Mouse (Mus musculus) hindbrain, embryonic 10.5 days (tissue): ENCODE measurements around the gene Zfp366. TPM values are rescaled to one million over a fixed set of nuclear protein-coding genes. Genes with fewer than 3 reads are reported as not detected.

Experiments used
- DNase-seq: peaks from one replicate; pipeline ENCODE4 v3.0.0-alpha.2; 2017; ENCODE audit warnings: low spot score
- H3K27ac ChIP-seq: fragments of 300-500 bp; sonication (generic); 2 replicates; pipeline ENCODE4 v1.5.1; 2016; ENCODE audit warnings: mild to moderate bottlenecking, moderate library complexity
- H3K27me3 ChIP-seq: fragments of 300-500 bp; sonication (generic); 2 replicates; pipeline ENCODE4 v1.6.1; 2016; ENCODE audit warnings: mild to moderate bottlenecking; ENCODE audit not compliant: poor library complexity, insufficient read depth, severe bottlenecking
- H3K36me3 ChIP-seq: fragments of 300-500 bp; sonication (generic); 2 replicates; pipeline ENCODE4 v1.6.1; 2016; ENCODE audit warnings: mild to moderate bottlenecking, moderate library complexity
- H3K4me1 ChIP-seq: fragments of 300-500 bp; sonication (generic); replicated peaks from 2 replicates; pipeline ENCODE4 v1.6.1; 2016; ENCODE audit warnings: mild to moderate bottlenecking
- H3K4me3 ChIP-seq: fragments of 300-500 bp; sonication (generic); 2 replicates; pipeline ENCODE4 v1.5.1; 2016; ENCODE audit warnings: mild to moderate bottlenecking, moderate library complexity
- H3K9me3 ChIP-seq: fragments of 300-500 bp; sonication (generic); 2 replicates; pipeline ENCODE4 v1.6.1; 2016; ENCODE audit warnings: mild to moderate bottlenecking, moderate library complexity
- WGBS: fragments of 180-500 bp; shearing (Covaris S2); methylation state at CpG from one replicate; pipeline ENCODE4 v1.1.7; 2016; 5-methylcytosine and 5-hydroxymethylcytosine counted together
- polyA plus RNA-seq: library from polyadenylated mRNA; unstranded; fragments of >200 nt; fragmentation: Nextera tagmentation; extraction: Ambion mirVana; gene quantifications from 2 replicates; pipeline ENCODE4 v1.2.1, GENCODE M21; 2016

Gene Zfp366
- polyA plus RNA-seq: 0.43 and 0.45 TPM in 2 replicates

DNA sequence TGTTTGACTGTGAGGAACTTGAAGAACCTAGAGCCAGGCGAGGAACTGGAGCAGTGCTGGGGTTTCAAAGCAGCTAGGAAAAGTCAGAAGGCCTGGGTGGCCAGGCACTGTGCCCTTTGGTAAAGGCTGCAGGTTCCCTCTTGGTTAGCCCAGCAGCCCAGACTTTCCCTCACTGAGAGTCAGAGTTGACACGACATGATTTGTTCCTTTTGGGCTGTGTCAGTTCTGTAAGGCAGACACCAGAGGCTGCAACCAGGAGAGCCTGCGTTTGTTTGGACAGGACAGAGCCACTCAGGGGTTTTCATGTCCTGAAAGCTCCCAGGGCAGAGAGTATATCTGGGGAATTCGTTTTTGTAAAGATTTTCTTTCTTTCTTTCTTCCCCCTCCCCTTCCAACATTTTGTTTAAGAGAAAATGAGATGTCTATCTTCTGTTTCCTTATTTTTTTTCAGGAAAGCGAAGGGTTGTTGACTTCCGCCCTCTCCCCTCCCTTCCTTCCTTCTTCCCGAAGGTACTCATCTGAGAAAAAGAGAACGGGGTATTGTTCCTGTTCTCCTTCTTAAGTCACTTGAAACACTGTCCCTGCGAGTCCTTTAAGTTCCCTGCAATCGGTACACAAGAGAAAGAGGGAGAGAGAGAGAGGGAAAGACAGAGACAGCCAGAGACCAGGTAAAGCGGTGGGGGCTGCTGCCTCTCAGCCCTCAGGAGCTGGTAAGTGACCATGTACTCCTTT, at the start of gene Zfp366:
Zfp366 (plus strand) TSS at position 669 of the 732 bp plus-strand sequence.
- no peaks in the 10 kb centered on the region for H3K9me3 ChIP-seq
- H3K36me3 ChIP-seq: no peaks in the 10 kb centered on the region
- no peaks in the 10 kb centered on the region for H3K27me3 ChIP-seq
- peak within 1 kb of the TSS; percentile 16; the same call in 1 of the 2 replicates for H3K4me3 ChIP-seq
- DNase-seq: no peak
- peak within 1 kb of the TSS; percentile 4; the same call in 1 of the 2 replicates for H3K27ac ChIP-seq
- peaks cover 18% of the 10 kb centered on the region for H3K4me1 ChIP-seq
- 64% methylated on average over 11 of the region's 11 CpGs for WGBS

DNA sequence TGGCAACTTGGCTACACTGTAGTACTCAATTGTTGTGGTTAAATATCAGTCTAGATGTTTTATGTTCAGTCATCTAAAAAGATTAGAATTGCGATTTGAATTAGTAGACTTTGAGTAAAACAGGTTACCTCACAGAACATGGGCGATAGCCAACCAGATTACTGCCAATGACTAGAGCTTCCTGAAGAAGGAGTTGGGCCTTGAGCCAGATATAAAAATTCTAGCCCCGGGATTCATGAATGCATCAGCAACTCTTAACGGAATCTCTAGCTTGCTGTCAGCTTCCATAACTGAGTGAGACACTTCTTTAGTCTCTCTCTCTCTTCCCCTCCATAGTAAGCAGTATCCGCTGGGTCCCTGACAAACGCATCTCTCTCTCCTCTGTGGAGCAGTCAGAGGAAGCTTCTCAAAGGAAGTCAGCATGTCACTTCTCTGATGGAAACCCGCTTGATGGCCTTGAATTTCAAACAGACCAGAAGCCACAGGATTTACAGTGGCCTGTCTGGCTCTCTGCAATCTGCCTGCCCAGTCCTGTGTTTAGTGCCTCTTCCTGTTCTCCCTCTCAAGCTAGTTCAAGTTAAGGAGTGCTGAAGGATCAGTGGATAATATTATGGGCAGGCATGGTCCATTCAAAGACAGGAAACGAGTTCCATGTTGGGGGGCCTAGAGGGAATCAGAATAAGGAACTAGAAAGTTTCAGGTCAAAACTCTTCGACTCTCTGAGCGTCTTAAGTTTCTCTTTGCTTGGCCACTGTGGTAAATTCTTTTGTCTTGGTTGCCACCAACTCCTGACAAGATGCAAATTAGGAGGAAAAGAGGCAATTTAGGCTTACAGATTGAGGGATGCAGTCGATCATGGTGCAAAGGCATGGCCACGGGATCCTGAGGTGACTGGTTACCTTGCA, 46.0 kb upstream of the Zfp366 start:
- H3K9me3 ChIP-seq: no peaks in the 10 kb centered on the region
- H3K27ac ChIP-seq: no peak overlapping the region
- WGBS: 88% methylated on average over 12 of the region's 12 CpGs
- no peaks in the 10 kb centered on the region for H3K27me3 ChIP-seq
- no peak for DNase-seq
- H3K36me3 ChIP-seq: no peaks in the 10 kb centered on the region
- no peaks in the 10 kb centered on the region for H3K4me1 ChIP-seq
- H3K4me3 ChIP-seq: no peak overlapping the region

DNA sequence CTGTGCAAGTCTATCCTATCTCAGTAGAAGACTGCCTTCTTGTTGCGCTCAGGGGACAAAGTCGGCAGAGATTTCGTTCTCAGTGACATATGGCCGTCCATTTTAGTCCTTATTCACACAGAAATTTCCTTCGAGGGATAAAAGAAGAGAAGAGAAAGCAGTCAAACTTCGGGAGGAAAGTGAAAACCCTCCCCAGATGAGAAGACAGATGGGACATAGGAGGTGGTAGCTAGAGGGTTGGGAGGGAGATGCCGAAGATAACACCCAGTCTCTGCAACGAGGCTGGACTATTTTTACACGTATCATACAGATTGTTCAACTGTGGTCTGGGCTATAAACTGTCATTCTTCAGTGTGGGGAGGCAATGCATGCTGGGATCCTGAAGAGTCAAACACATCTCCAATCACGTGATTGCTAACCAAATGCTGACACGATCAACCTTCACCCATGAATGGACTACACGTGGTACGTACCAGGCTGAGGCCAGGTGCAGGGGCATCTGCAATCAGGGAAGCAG, 38.2 kb upstream of the Zfp366 start:
- WGBS: 87% methylated on average over 13 of the region's 13 CpGs
- H3K36me3 ChIP-seq: no peaks in the 10 kb centered on the region
- no peaks in the 10 kb centered on the region for H3K27me3 ChIP-seq
- no peak overlapping the region for H3K27ac ChIP-seq
- DNase-seq: no peak
- no peak overlapping the region for H3K4me3 ChIP-seq
- H3K4me1 ChIP-seq: peaks cover 33% of the 10 kb centered on the region
- H3K9me3 ChIP-seq: no peaks in the 10 kb centered on the region

DNA sequence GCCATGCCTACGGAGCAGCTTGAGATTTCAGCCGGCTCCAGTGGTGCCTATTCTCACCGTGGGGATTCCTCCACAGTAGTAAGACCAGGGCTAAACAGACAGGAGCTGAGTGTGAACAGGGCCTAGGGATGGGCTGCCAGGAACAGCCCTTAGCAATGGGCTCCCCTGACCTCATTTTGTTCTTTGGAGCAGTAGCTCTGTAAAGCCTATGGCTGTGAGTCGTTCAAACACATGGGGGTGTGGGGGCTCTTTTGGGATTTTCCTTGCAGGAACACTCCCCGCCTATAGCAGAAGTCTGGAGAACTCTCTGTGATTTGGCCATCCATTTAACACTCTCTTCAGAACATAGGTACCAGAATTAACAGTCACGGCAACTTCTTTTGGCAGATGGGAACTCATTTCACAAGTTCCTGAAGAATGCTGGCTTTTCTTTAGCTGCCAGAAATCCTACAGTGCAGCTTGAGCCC, 36.9 kb upstream of the Zfp366 start:
- 76% methylated on average over 6 of the region's 6 CpGs for WGBS
- H3K36me3 ChIP-seq: no peaks in the 10 kb centered on the region
- H3K27ac ChIP-seq: no peak overlapping the region
- H3K27me3 ChIP-seq: peaks cover 7% of the 10 kb centered on the region; the same call in 1 of the 2 replicates
- H3K4me3 ChIP-seq: no peak overlapping the region
- H3K4me1 ChIP-seq: peaks cover 43% of the 10 kb centered on the region
- H3K9me3 ChIP-seq: no peaks in the 10 kb centered on the region
- no peak for DNase-seq

DNA sequence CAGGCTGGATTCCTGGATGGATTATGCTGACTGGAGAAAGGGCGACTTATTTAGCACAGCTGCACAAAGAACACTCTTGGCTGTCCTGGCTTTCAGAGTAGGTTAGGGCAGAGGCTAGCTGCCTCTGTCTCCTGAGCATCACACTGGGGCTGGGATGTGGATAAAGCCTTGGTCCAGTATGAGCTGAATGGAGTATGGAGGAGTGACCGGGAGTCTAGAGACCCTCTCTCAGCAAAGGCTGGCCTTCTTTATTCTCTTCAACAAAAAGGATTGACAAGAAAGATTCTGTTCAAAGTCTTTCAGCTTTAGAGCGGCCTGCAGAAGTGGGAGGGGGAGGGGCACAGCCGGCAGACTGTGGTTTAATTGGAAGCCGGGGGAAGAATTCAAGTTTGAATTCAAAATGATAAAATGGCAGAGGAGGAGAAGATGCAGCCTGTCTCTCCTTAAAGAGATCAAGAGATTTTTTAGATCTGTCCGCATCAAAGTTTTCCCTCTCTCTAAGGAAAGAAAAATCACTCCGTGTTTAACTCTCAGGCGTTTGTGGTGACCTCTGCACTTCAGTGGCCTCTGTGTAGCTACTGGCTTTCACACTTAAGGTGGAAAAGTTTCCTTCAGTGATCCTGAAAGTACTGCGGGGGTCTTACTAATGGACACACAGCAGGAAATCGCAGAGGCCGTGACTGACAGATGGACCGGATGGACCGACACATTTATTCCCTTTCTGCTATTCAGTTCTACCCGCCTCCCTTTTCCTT, 34.9 kb upstream of the Zfp366 start:
- WGBS: 29% methylated on average over 14 of the region's 14 CpGs

DNA sequence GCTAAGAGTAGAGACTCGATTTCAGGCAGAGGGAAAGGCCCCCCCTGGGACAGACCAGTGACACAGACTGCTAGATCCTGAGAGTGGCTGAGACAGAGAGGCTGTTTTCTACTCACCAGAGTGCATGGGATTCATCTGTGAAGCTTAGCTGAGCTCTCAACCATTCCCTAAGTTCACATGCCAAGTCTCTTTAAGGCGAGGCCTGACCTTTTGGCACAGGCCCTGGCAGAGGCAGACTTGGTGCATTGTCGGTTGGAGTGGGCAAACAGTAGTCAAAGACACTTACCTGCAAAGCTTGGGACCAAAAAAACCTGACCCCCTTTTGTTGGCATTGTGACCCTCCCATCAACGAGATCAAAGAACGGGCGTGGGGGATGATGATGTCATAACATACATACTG, 34.0 kb upstream of the Zfp366 start:
- Histone ChIP-seq H3K4me3 (no peak overlapping the region), H3K27ac (peak overlapping the region; percentile 87), H3K9me3 (no peaks in the 10 kb centered on the region; the same call in 1 of the 2 replicates), H3K4me1 (peaks cover 46% of the 10 kb centered on the region), H3K36me3 (no peaks in the 10 kb centered on the region), H3K27me3 (peaks cover 17% of the 10 kb centered on the region; the same call in 1 of the 2 replicates)
- 75% methylated on average over 6 of the region's 6 CpGs for WGBS
- DNase-seq: no peak

More for the DNA sequence above, 34.9 kb upstream of the Zfp366 start:
- peak; percentile 57 for DNase-seq
- Histone ChIP-seq H3K27ac (peak overlapping the region; percentile 87), H3K4me3 (no peak overlapping the region; the same call in 1 of the 2 replicates), H3K36me3 (no peaks in the 10 kb centered on the region), H3K27me3 (peaks cover 17% of the 10 kb centered on the region; the same call in 1 of the 2 replicates), H3K9me3 (no peaks in the 10 kb centered on the region; the same call in 1 of the 2 replicates), H3K4me1 (peaks cover 46% of the 10 kb centered on the region)

DNA sequence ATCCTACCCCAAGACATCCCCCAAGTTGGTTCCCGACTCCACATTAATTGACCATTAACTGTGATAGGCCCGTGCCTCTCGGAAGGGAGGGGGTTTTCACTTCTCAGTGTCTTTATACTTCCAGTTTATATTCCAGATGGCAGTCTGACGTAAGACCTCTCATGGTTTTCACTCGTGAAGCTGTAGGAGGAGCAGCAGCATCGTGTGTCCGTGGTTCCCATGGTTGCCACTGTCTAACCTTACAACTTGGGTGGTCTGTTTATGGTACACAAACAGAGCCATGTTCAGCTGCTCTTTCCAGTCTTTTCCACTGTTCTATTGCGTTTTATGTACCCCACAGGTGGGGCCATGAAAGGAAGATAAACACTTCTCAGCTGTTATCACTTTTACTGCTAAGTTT, 33.5 kb upstream of the Zfp366 start:
- no peak overlapping the region for H3K4me3 ChIP-seq
- no peaks in the 10 kb centered on the region for H3K36me3 ChIP-seq
- H3K27ac ChIP-seq: peak overlapping the region; percentile 87; the same call in 1 of the 2 replicates
- H3K9me3 ChIP-seq: no peaks in the 10 kb centered on the region; the same call in 1 of the 2 replicates
- peaks cover 46% of the 10 kb centered on the region for H3K4me1 ChIP-seq
- H3K27me3 ChIP-seq: peaks cover 17% of the 10 kb centered on the region; the same call in 1 of the 2 replicates
- DNase-seq: no peak
- 44% methylated on average over 8 of the region's 8 CpGs for WGBS

DNA sequence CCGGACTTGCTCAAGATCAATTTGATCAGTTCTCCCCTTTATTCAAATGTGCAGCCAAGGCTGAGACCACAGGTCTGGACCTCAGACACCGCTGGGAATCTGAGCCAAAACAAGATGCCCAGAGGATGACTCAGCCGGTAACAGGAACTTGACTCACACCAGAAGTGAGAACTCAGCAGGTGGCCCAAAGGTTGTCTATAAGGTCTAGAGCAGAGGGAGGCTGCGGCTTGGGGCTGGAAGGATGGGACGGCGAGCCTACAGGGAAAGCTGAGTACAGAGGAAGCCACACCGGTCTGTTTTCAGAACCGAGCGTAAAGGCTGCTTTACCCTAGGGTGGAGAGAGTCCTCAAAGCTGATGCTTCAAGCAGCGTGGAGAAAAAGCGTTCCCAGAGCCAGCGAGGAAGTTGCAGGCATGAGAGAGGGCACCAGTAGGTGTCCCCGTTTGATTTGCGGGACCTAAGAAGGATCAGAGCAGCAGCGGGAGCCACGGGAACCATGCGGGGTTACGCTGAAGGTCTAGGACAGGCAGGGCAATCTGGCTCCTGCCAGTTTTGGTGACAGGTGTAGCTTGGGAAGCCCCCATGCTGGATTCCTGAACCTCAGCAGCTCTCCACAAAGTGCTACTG, 32.2 kb upstream of the Zfp366 start:
- no peaks in the 10 kb centered on the region for H3K36me3 ChIP-seq
- H3K27ac ChIP-seq: peak overlapping the region; percentile 37
- H3K27me3 ChIP-seq: peaks cover 17% of the 10 kb centered on the region; the same call in 1 of the 2 replicates
- DNase-seq: no peak
- H3K4me1 ChIP-seq: peaks cover 45% of the 10 kb centered on the region
- H3K9me3 ChIP-seq: peaks cover 7% of the 10 kb centered on the region
- peak overlapping the region; percentile 13; the same call in 1 of the 2 replicates for H3K4me3 ChIP-seq
- 22% methylated on average over 18 of the region's 18 CpGs for WGBS

DNA sequence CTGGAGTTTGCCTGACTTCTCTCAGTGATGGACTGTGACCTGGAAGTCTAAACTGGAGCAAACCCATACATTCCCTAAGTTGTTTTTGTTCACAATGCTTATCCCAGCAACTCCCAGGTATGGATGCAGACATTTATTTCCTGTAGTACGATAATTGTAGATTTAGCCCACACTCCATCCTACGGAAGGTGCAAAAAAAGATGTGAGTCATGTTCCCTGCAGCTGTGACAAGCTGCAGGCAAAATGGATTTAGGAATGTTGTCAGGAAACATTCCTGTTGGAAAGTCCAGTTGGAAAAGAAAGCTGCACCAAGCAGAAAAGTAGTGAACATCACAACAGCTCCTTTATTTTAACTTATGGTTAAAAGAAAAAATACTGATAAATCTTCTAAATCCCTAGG, 26.9 kb upstream of the Zfp366 start:
- Histone ChIP-seq H3K4me3 (no peak overlapping the region), H3K4me1 (peaks cover 5% of the 10 kb centered on the region), H3K27ac (no peak overlapping the region), H3K9me3 (peaks cover 7% of the 10 kb centered on the region), H3K36me3 (no peaks in the 10 kb centered on the region), H3K27me3 (peaks cover 9% of the 10 kb centered on the region; the same call in 1 of the 2 replicates)
- DNase-seq: no peak
- WGBS: 91% methylated on average over 2 of the region's 2 CpGs

DNA sequence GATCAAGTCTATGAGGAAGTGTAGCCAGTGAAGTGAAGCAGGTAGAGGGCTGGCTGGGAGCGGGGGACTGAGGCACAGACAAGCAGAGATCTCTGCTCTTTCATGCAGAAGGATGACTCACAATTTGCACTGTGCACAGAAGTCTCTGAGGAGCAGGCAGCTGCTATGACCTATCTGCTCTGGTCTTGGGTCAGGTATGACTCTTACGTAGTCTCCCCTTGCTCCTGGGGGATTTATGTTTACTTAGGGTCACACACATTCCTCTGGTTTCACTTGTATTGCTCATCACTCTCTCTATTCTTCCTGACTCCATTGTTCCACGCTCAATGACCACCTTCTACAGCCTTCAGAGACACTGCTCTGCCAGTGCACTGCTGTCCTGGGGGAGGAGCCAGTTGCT, 25.9 kb upstream of the Zfp366 start:
- WGBS: 83% methylated on average over 3 of the region's 3 CpGs
- Histone ChIP-seq H3K4me1 (peaks cover 13% of the 10 kb centered on the region), H3K36me3 (no peaks in the 10 kb centered on the region), H3K9me3 (peaks cover 7% of the 10 kb centered on the region), H3K4me3 (no peak overlapping the region), H3K27me3 (no peaks in the 10 kb centered on the region), H3K27ac (no peak overlapping the region)
- DNase-seq: no peak

DNA sequence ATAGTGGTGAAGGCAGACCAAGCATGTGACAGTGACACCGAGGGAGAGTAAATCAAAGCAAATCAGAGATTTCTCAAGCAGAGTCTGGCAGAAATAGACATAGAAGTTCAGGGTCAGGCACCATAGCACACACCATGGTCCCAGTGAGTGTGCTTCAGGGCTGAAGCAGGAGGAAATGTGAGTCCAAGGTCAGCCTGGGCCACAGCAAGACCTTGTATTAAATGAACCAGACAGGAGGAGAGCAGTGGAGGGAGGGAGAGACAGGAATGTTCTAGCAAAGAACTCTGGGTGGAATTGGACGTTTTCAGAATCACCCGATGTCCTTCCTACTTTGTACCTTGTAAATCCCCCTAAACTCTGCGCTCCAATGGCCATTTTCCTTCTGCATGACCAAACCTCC, 21.6 kb upstream of the Zfp366 start:
- Histone ChIP-seq H3K4me3 (no peak overlapping the region), H3K36me3 (no peaks in the 10 kb centered on the region), H3K9me3 (no peaks in the 10 kb centered on the region), H3K27me3 (no peaks in the 10 kb centered on the region), H3K27ac (peak overlapping the region; percentile 25), H3K4me1 (peaks cover 19% of the 10 kb centered on the region)
- 77% methylated on average over 4 of the region's 4 CpGs for WGBS
- DNase-seq: no peak
